Mouse (Mus musculus): ENCODE measurements around the gene Pfn2. TPM values are rescaled to one million over a fixed set of nuclear protein-coding genes. Genes with fewer than 3 reads are reported as not detected.
A peak's percentile ranks its signal among the peaks of the same experiment; 100 is the strongest.

The Pfn2 gene
- 226 TPM for polyA plus RNA-seq (2021)

DNA sequence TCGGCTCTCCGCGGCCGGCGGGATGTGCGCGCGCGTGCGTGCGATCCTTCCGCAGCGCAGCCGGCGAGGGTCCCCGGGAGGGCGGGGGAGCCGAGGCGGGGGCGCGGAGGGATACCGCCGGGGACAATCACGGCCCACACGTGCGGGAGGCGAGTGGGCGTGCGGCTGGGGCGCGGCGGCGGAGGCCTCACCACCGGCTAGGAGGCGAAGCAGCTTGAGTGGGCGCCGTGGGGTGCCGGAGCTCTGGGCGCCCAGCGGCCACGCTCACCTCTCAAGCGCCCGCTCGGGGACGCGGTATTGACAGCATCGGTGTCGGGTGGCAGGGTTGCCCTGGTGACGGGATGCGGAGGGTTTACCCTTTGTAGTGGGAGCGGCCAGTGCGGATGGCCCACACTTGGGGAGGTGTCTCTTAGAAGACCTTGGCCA lies at the start of gene Pfn2:
Gene Pfn2 (minus strand): TSS at position 320 of the 426 bp plus-strand sequence.
- CTCF ChIA-PET, result interaction anchor here (1.0 to 2.2 kb wide), 2 partner anchors 275 to 285 kb away, joined by 3 to 6 read pairs; no protein-coding TSS in a partner anchor
- H3K27me3 ChIP-seq, result no peaks in the 10 kb centered on the region
- TF ChIP-seq CTCF (IDR thresholded peaks at IDR 0.05), result no peak
- POLR2A ChIA-PET, result interaction anchor here (0.6 to 1.5 kb wide), 2 partner anchors 242 to 629 kb away, joined by 4 to 5 read pairs; no protein-coding TSS in a partner anchor
- in situ Hi-C loops (cut with MboI; ENCODE audit: low pct_unique_long_range_greater_than_20kb), result loop anchor here (5.0 to 10.0 kb wide), 2 partner anchors 275 to 587 kb away; no protein-coding TSS in a partner anchor
- DNase-seq (ENCODE audit: low read depth, low spot score) (peak; percentile 48), ATAC-seq (peak; percentile 56)

DNA sequence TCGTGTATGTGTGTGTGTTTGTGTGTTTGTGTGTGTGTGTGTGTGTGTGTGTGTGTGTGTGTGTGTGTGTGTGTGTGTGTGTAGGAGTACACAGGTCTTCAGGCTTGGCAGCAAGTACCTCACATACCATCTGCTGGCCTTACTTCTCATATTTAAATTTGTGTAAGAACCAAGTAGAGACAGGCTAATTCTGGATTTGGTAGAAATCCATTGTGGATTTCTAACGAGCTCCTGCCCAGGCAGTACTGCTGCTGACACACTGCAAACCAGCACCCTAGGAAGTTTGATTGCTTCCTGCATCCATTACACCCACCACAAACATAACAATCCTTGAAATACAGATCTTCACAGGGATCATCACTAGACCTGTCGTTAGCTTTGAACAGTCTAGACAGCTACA lies 35.1 kb upstream of the Pfn2 start:
- no peaks in the 10 kb centered on the region for H3K27me3 ChIP-seq
- TF ChIP-seq CTCF (IDR thresholded peaks at IDR 0.05), result no peak
- no peak for DNase-seq (ENCODE audit: low read depth, low spot score)
- in situ Hi-C loops (cut with MboI; ENCODE audit: low pct_unique_long_range_greater_than_20kb), result no loop called here
- ChIA-PET POLR2A (no interaction called here), CTCF (interaction anchor here (0.8 kb wide), 1 partner anchor 23 kb away, joined by 3 read pairs; no protein-coding TSS in a partner anchor)
- no peak for ATAC-seq

DNA sequence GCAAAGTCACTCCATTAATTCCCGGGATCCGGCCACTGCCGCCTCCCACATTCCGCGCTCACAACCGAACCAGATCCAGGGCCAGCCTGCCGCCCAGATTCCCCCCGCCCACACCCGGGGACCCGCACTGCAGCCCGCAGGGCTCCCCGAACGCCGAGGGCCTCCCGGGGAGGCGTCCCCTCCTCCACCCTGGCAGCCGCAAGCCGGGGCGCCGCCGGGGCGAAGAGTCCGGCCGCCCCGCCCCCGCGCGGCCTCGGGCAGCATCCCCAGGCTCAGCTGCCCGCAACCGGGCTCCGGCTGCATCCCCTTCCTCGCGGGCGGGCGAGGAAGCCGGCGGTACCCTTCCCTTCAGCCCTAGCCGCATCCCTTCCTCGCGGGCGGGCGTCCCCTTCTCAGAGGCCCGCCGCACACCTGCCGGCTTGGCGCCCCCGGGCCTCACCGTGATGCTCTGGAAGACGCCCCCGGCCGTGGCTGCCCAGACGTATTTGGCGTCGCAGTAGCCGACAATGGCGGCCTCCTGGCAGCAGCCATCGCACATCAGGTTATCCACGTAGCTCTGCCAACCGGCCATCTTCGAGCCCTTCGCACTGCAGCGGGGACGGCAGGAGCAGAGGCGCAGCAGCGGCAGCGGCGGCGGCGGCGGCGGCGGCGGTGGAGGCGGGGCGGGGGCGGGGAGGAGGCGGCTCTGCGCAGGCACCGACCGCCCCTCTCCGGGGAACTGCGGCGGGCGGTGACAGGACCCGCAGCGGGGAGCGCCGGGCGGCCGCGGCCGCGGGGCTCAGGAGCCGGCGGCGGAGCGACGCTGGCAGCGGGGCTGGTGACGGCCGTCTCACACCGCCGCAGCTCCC lies 743 bp downstream of the Pfn2 start:
- ChIA-PET POLR2A (interaction anchor here (0.5 to 1.5 kb wide), 7 partner anchors 13 to 1826 kb away, joined by 3 to 5 read pairs (median 4); no protein-coding TSS in a partner anchor), CTCF (interaction anchor here (2.2 kb wide), 1 partner anchor 275 kb away, joined by 6 read pairs; no protein-coding TSS in a partner anchor)
- H3K27me3 ChIP-seq, result no peaks in the 10 kb centered on the region
- DNase-seq (ENCODE audit: low read depth, low spot score) (no peak), ATAC-seq (peak; percentile 81)
- in situ Hi-C loops (cut with MboI; ENCODE audit: low pct_unique_long_range_greater_than_20kb), result loop anchor here (5.0 to 10.0 kb wide), 2 partner anchors 275 to 588 kb away; no protein-coding TSS in a partner anchor
- no peak for TF ChIP-seq CTCF (IDR thresholded peaks at IDR 0.05)

DNA sequence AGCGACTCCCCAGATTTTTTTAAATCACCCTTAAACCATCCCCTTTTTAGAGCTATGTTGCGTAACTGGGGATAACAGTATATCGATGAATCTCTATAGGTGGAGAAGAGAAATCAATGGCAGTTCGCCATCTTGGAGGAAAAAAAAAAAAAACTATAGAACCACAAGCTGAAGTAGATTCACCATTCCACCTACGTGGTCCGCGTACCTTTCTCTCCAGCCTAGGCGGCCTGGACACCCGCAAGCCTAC lies 1.3 kb downstream of the Pfn2 start:
- H3K27me3 ChIP-seq, result no peaks in the 10 kb centered on the region
- ChIA-PET CTCF (interaction anchor here (2.2 kb wide), 1 partner anchor 276 kb away, joined by 6 read pairs; no protein-coding TSS in a partner anchor), POLR2A (interaction anchor here (0.5 to 1.5 kb wide), 7 partner anchors 13 to 1827 kb away, joined by 3 to 5 read pairs (median 3); no protein-coding TSS in a partner anchor)
- peak; percentile 44 for DNase-seq (ENCODE audit: low read depth, low spot score)
- TF ChIP-seq CTCF (IDR thresholded peaks at IDR 0.05), result no peak
- in situ Hi-C loops (cut with MboI; ENCODE audit: low pct_unique_long_range_greater_than_20kb), result loop anchor here (5.0 to 10.0 kb wide), 2 partner anchors 276 to 588 kb away; no protein-coding TSS in a partner anchor
- ATAC-seq, result no peak

DNA sequence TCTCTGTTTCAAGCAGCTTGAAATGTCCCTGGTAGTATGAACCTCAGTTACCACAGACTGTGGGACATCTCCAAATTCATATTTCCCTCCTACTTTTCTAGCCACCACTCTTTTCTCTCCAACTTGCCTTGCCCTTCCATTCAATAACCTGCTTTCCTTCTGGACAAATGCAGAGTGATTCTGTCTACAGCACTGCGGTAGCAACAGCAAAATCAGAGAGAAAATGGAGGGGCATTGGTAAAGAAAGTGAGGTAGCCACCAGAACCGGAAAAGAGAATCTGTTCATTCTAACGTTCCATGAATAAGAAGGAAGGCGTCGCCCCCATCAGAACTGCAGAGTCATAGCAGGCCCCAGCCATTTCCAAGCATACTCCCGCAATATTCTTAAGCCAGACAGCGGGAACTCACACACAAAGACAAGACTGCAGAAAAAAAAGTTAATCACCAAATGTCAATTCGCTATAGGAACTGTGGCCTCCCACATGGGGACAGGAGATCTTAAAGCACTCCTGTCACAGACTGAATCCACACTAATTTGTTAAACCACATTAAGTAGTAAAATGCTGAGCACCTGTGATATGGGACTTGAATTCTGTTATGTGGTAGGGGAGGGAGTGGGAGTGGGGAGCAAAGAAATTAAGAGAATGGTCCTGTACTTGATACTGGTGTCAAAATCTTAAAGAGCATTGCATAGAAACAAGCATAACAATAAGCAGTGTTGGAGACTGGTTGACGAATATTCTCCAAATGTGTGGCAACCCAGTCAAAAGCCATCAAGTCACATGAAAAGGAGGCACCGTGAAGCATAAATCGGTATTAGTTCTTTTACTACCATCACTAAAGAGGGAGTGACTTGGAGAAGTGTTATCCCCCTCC lies 1.9 kb downstream of the Pfn2 start:
- H3K27me3 ChIP-seq, result no peaks in the 10 kb centered on the region
- in situ Hi-C loops (cut with MboI; ENCODE audit: low pct_unique_long_range_greater_than_20kb), result loop anchor here (5.0 to 10.0 kb wide), 2 partner anchors 276 to 589 kb away; no protein-coding TSS in a partner anchor
- ATAC-seq (no peak), DNase-seq (ENCODE audit: low read depth, low spot score) (peak; percentile 17)
- TF ChIP-seq CTCF (IDR thresholded peaks at IDR 0.05), result no peak
- ChIA-PET CTCF (interaction anchor here (0.9 to 2.2 kb wide), 6 partner anchors 10 to 311 kb away, joined by 3 to 6 read pairs (median 4); no protein-coding TSS in a partner anchor), POLR2A (interaction anchor here (0.6 to 1.5 kb wide), 3 partner anchors 217 to 274 kb away, joined by 3 to 5 read pairs (median 5); no protein-coding TSS in a partner anchor)

DNA sequence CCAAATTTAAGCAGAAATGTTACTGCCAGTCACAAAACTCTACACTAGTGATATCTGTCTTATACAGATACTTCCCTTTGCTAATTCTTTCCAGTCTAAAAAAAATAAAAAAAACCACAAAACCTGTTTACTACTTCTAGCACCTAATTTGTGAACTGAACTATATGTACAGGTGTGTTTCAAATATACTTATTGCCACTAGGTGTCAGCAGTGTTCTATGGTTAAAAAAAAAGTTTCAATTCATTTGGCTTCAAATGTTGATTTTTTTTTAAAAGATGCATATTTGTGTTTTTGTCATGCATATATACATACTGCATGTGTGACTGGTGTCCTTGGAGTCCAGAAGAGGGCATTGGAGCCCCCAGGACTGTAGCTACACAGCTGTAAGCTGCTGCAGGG lies 4.1 kb downstream of the Pfn2 start:
- ChIA-PET POLR2A (interaction anchor here (1.4 kb wide), 1 partner anchor 279 kb away, joined by 4 read pairs; no protein-coding TSS in a partner anchor), CTCF (interaction anchor here (0.9 to 3.7 kb wide), 9 partner anchors 59 to 316 kb away, joined by 3 to 20 read pairs (median 6); no protein-coding TSS in a partner anchor)
- DNase-seq (ENCODE audit: low read depth, low spot score), result no peak
- peak; percentile 68 for TF ChIP-seq CTCF (IDR thresholded peaks at IDR 0.05)
- in situ Hi-C loops (cut with MboI; ENCODE audit: low pct_unique_long_range_greater_than_20kb), result loop anchor here (10.0 kb wide), 1 partner anchor 591 kb away; no protein-coding TSS in a partner anchor
- ATAC-seq, result no peak
- no peaks in the 10 kb centered on the region for H3K27me3 ChIP-seq

DNA sequence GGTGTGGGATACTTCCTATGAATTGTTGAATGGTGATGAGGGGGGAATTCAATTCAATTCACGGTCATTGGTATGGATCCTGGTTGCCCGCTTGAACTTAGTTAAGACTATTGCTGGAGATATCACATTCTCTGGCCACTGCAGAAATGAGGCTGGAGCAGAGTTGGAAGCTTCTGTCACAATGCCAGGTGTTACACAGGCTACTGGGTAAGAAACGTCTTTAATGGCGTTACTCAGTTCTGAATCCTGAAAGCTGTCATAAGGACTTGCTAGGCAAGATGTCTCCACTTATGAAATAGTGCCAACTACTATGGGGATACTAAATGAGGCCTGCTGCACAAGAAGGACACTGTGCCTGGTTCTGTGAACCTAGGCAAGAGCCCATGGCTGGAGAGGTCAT lies 11.0 kb downstream of the Pfn2 start:
- ATAC-seq (no peak), DNase-seq (ENCODE audit: low read depth, low spot score) (no peak)
- no peaks in the 10 kb centered on the region for H3K27me3 ChIP-seq
- POLR2A ChIA-PET, result no interaction called here
- in situ Hi-C loops (cut with MboI; ENCODE audit: low pct_unique_long_range_greater_than_20kb), result loop anchor here (5.0 kb wide), 1 partner anchor 655 kb away; no protein-coding TSS in a partner anchor
- TF ChIP-seq CTCF (IDR thresholded peaks at IDR 0.05), result no peak
- CTCF ChIA-PET, result interaction anchor here (1.6 kb wide), 1 partner anchor 323 kb away, joined by 3 read pairs; no protein-coding TSS in a partner anchor

DNA sequence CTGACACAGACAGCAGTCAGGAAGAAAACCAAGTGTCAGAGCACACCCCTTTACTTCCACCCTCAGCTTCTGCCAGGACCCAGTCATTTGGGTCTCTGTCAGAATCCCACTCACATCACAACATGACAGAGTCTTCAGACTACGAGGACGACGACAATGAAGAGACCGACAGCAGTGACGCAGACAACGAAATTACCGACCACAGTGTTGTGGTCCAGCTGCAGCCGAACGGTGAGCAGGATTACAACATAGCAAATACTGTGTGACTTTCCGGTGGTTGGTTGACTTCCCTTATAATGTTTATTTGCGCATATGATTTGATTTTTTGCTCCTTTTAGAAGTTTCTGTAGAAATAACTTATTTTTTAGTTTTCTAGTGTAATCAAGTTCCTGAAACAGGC lies 14.3 kb downstream of the Pfn2 start:
- H3K27me3 ChIP-seq, result no peaks in the 10 kb centered on the region
- no peak for DNase-seq (ENCODE audit: low read depth, low spot score)
- no peak for TF ChIP-seq CTCF (IDR thresholded peaks at IDR 0.05)
- ChIA-PET POLR2A (interaction anchor here (1.2 kb wide), 1 partner anchor 13 kb away, joined by 4 read pairs; no protein-coding TSS in a partner anchor), CTCF (interaction anchor here (1.6 kb wide), 1 partner anchor 289 kb away, joined by 3 read pairs; no protein-coding TSS in a partner anchor)
- no peak for ATAC-seq
- in situ Hi-C loops (cut with MboI; ENCODE audit: low pct_unique_long_range_greater_than_20kb), result no loop called here

DNA sequence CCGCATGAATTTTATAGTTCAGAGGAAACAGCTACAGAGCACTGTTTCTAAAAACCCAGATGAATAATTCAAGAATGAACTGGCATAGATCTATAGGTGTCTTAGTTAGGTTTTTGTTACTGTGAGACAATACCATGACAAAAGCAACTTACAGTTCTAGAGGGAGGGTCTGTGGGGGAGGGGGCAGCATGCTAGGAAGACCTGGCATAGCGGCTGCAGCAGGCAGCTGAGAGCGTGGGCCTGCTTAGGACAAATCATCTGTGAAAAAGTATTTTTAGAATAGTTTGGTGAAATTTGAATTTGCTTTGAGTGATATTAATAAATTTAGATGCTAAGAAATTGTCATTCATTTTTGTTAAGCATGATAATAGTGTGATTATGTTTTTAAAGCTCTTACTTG lies 22.0 kb downstream of the Pfn2 start:
- in situ Hi-C loops (cut with MboI; ENCODE audit: low pct_unique_long_range_greater_than_20kb), result loop anchor here (10.0 kb wide), 1 partner anchor 361 kb away; no protein-coding TSS in a partner anchor

More for the DNA sequence above, 22.0 kb downstream of the Pfn2 start:
- no peaks in the 10 kb centered on the region for H3K27me3 ChIP-seq
- ATAC-seq (no peak), DNase-seq (ENCODE audit: low read depth, low spot score) (no peak)
- no peak for TF ChIP-seq CTCF (IDR thresholded peaks at IDR 0.05)
- ChIA-PET POLR2A (interaction anchor here (0.7 kb wide), 1 partner anchor 90 kb away, joined by 3 read pairs; no protein-coding TSS in a partner anchor), CTCF (interaction anchor here (1.0 kb wide), 2 partner anchors 16 to 163 kb away, joined by 3 to 4 read pairs; no protein-coding TSS in a partner anchor)

All from Patski (cell line).